Mouse (Mus musculus) ES-Bruce4 (cell line): ENCODE results near the gene Tbc1d16. TPM values are rescaled to one million over a fixed set of nuclear protein-coding genes. Genes with fewer than 3 reads are reported as not detected.

Experiments
- H3K27ac ChIP-seq: 2 replicates; pipeline ENCODE4 v1.5.1; 2012; ENCODE audit warnings: low read length, inconsistent platforms; ENCODE audit not compliant: insufficient read depth
- H3K27me3 ChIP-seq: 2 replicates; pipeline ENCODE4 v1.6.1; 2012; ENCODE audit warnings: mild to moderate bottlenecking, low read length, inconsistent platforms; ENCODE audit not compliant: control insufficient read depth, poor library complexity, insufficient read depth, severe bottlenecking
- H3K36me3 ChIP-seq: 2 replicates; pipeline ENCODE4 v1.6.1; 2012; ENCODE audit warnings: inconsistent platforms, mild to moderate bottlenecking, low read length, moderate library complexity; ENCODE audit not compliant: control insufficient read depth, poor library complexity, insufficient read depth, severe bottlenecking
- H3K4me1 ChIP-seq: one replicate; pipeline ENCODE4 v1.8.1; 2011; ENCODE audit warnings: low read length; ENCODE audit not compliant: control insufficient read depth, insufficient read depth
- H3K4me3 ChIP-seq: 2 replicates; pipeline ENCODE4 v1.5.1; 2011; ENCODE audit warnings: low read depth, mild to moderate bottlenecking, low read length
- H3K9ac ChIP-seq: 2 replicates; pipeline ENCODE4 v1.6.1; 2012; ENCODE audit warnings: low read depth, mild to moderate bottlenecking, inconsistent platforms; ENCODE audit not compliant: poor library complexity, severe bottlenecking
- H3K9me3 ChIP-seq: replicated peaks from 2 replicates; pipeline ENCODE4 v1.6.1; 2012; ENCODE audit warnings: mild to moderate bottlenecking, low read length, inconsistent platforms; ENCODE audit not compliant: control insufficient read depth, poor library complexity, insufficient read depth, severe bottlenecking
- CTCF ChIP-seq: IDR thresholded peaks from one replicate; pipeline ENCODE4 v1.8.1; 2011; ENCODE audit warnings: low read depth, low read length
- EP300 ChIP-seq: IDR thresholded peaks from 2 replicates; pipeline ENCODE4 v1.6.1; 2011; ENCODE audit warnings: low read depth, low read length; ENCODE audit not compliant: insufficient read depth
- POLR2A ChIP-seq: IDR thresholded peaks from one replicate; pipeline ENCODE4 v1.8.1; 2011; ENCODE audit warnings: low read length; ENCODE audit not compliant: insufficient read depth
- polyA plus RNA-seq: library from polyadenylated mRNA; stranded (reverse); fragments of >200 nt; gene quantifications from 2 replicates; pipeline ENCODE4 v1.2.4, GENCODE M21; 2011; ENCODE audit warnings: low read depth; ENCODE audit not compliant: missing spikeins, insufficient read depth, insufficient read length

The Tbc1d16 gene
- polyA plus RNA-seq, 1 experiment: 15.9 TPM

- Histone ChIP-seq H3K36me3 (no peaks in the 10 kb centered on the region), H3K27ac (no peak overlapping the region), H3K4me3 (no peak overlapping the region), H3K4me1 (no peaks in the 10 kb centered on the region), H3K27me3 (no peaks in the 10 kb centered on the region), H3K9ac (no peak overlapping the region), H3K9me3 (no peaks in the 10 kb centered on the region)
- TF ChIP-seq CTCF (no peak), POLR2A (no peak), EP300 (no peak)
Measured at GRCm38 (mm10) chr11:119162959-119163733, 65.2 kb downstream of the Tbc1d16 start.

DNA sequence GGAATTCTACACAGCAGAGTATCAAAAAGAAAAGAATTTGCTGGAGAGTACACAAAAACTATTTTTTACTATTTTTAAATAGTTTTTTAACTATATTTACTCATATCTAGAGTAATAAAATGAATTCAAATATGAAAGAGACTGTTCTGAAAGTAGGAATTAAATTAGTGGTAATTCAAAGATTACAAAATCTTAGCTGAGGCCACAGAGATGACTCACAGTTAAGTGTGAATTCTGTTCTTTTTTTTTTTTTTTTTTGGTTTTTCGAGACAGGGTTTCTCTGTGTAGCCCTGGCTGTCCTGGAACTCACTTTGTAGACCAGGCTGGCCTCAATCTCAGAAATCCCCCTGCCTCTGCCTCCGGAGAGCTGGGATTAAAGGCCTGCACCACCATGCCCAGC, 66.6 kb downstream of the Tbc1d16 start:
- Histone ChIP-seq H3K36me3 (no peaks in the 10 kb centered on the region), H3K9me3 (no peaks in the 10 kb centered on the region), H3K4me3 (no peak overlapping the region), H3K27ac (no peak overlapping the region), H3K9ac (no peak overlapping the region), H3K27me3 (no peaks in the 10 kb centered on the region), H3K4me1 (peaks cover 3% of the 10 kb centered on the region)
- no peak for TF ChIP-seq EP300
- no peak for TF ChIP-seq POLR2A
- no peak for TF ChIP-seq CTCF

- Histone ChIP-seq H3K27me3 (no peaks in the 10 kb centered on the region), H3K27ac (no peak overlapping the region), H3K4me3 (0 out of 2 replicates have a peak overlapping the region, but pooled peaks have one; percentile 2), H3K9me3 (no peaks in the 10 kb centered on the region), H3K36me3 (no peaks in the 10 kb centered on the region), H3K9ac (no peak overlapping the region), H3K4me1 (peaks cover 3% of the 10 kb centered on the region)
- no peak for TF ChIP-seq POLR2A
- no peak for TF ChIP-seq EP300
- no peak for TF ChIP-seq CTCF
Measured at GRCm38 (mm10) chr11:119160050-119160449, 68.2 kb downstream of the Tbc1d16 start.

- H3K9ac ChIP-seq: no peak overlapping the region
- H3K4me3 ChIP-seq: 0 out of 2 replicates have a peak overlapping the region, but pooled peaks have one; percentile 2
- no peak for TF ChIP-seq POLR2A
- no peak for TF ChIP-seq CTCF
- no peak for TF ChIP-seq EP300
- no peaks in the 10 kb centered on the region for H3K9me3 ChIP-seq
- H3K27ac ChIP-seq: no peak overlapping the region
- no peaks in the 10 kb centered on the region for H3K36me3 ChIP-seq
- peaks cover 3% of the 10 kb centered on the region for H3K4me1 ChIP-seq
- H3K27me3 ChIP-seq: no peaks in the 10 kb centered on the region
Measured at GRCm38 (mm10) chr11:119159496-119159895, 68.8 kb downstream of the Tbc1d16 start.

DNA sequence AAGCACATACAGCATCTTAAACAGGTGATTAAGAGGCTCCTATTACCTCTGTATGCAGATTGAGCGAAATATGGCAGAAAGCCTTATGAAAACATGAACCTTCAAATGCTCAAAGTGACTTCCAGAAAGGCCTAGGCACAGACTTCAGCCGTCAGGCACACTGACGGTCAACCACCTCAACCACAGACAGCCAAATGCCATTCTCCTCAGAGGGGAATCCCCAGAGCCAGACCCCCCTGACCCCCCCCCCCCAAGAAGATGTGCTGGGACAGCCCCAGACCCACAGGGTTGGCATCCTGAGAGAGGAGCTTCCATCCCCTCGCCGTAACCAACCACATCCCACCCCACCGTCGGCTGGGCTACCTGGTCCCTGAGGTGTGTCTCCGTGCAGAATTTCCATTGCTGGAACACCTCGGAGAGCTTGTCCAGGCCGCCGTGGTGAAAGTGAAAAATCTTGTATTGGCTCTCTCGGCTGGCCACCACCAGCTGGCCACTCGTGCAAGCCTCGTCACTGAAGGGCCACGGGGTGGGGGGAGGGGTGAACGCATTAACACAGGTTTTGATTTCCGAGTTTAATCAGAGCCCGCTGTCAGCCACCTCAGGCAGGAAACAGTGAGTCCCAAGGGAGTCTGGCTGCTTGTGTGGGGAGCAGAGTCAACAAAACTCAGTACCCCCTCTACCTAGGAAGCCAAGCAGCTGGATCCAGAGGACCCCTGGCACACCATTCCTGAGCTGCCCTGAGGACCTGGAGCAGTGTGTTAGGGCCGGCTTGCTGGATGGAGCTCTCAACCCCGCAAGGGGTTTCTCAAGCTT, 70.7 kb downstream of the Tbc1d16 start:
- H3K9ac ChIP-seq: no peak overlapping the region
- no peaks in the 10 kb centered on the region for H3K9me3 ChIP-seq
- H3K36me3 ChIP-seq: no peaks in the 10 kb centered on the region
- peaks cover 3% of the 10 kb centered on the region for H3K4me1 ChIP-seq
- H3K27ac ChIP-seq: no peak overlapping the region
- H3K4me3 ChIP-seq: no peak overlapping the region
- no peaks in the 10 kb centered on the region for H3K27me3 ChIP-seq
- TF ChIP-seq POLR2A (no peak), EP300 (no peak), CTCF (no peak)
